Mouse (Mus musculus) intestine, embryonic 16.5 days (tissue): ENCODE measurements at regions not wholly inside any gene's neighbourhood (a gene's known extent, or its start where the extent isn't known, plus 50 kb on each side); places are given as distances from the start of the nearest gene placed in this dataset.
A peak's percentile ranks its signal among the peaks of the same experiment; 100 is the strongest.

ENCODE experiments used
- ATAC-seq: fragments of 200-750 bp; cut with Nextera tagmentation; 2 replicates; pipeline ENCODE4 v1.8.0; 2017; ENCODE audit warnings: moderate TSS enrichment, moderate library complexity
- H3K27ac ChIP-seq: fragments of 300-500 bp; sonication (generic); 2 replicates; pipeline ENCODE4 v1.5.1; 2014; ENCODE audit warnings: mild to moderate bottlenecking, low read length
- H3K27me3 ChIP-seq: fragments of 300-500 bp; sonication (generic); replicated peaks from 2 replicates; pipeline ENCODE4 v1.6.1; 2014; ENCODE audit warnings: low read length, control low read depth, mixed read lengths; ENCODE audit not compliant: control insufficient read depth, insufficient read depth
- H3K36me3 ChIP-seq: fragments of 300-500 bp; sonication (generic); 2 replicates; pipeline ENCODE4 v1.6.1; 2014; ENCODE audit warnings: low read length, control low read depth; ENCODE audit not compliant: control insufficient read depth, insufficient read depth
- H3K4me1 ChIP-seq: fragments of 300-500 bp; sonication (generic); 2 replicates; pipeline ENCODE4 v1.6.1; 2014; ENCODE audit warnings: low read length, control low read depth, mixed read lengths; ENCODE audit not compliant: control insufficient read depth, insufficient read depth
- H3K4me2 ChIP-seq: fragments of 300-500 bp; sonication (generic); 2 replicates; pipeline ENCODE4 v1.6.1; 2014; ENCODE audit warnings: low read depth, low read length, control low read depth
- H3K4me3 ChIP-seq: fragments of 300-500 bp; sonication (generic); 2 replicates; pipeline ENCODE4 v1.5.1; 2014; ENCODE audit warnings: mild to moderate bottlenecking, low read length
- H3K9ac ChIP-seq: fragments of 300-500 bp; sonication (generic); 2 replicates; pipeline ENCODE4 v1.6.1; 2014; ENCODE audit warnings: low read depth, low read length
- H3K9me3 ChIP-seq: fragments of 300-500 bp; sonication (generic); 2 replicates; pipeline ENCODE4 v1.6.1; 2016; ENCODE audit warnings: low read length, control low read depth; ENCODE audit not compliant: control insufficient read depth
- WGBS: fragments of 180-500 bp; shearing (Covaris S2); extraction: QIAGEN DNeasy Blood & Tissue Kit; methylation state at CpG from one replicate; pipeline ENCODE4 v1.1.7; 2014; 5-methylcytosine and 5-hydroxymethylcytosine counted together

- no peaks in the 10 kb centered on the region for H3K4me1 ChIP-seq
- H3K9me3 ChIP-seq, result 0 out of 2 replicates have a peak, but pooled peaks cover 4% of the 10 kb centered on the region
- H3K9ac ChIP-seq, result no peak overlapping the region
- H3K4me3 ChIP-seq, result no peak overlapping the region
- H3K4me2 ChIP-seq, result no peak overlapping the region
- H3K27ac ChIP-seq, result no peak overlapping the region
- no peak for ATAC-seq
- 81% methylated on average over 14 of the region's 14 CpGs for WGBS
- H3K27me3 ChIP-seq, result no peaks in the 10 kb centered on the region
- no peaks in the 10 kb centered on the region for H3K36me3 ChIP-seq
These were observed 165.2 kb upstream of the Usp24 start for GRCm38 (mm10) chr4:106150775-106151174.

GRCm38 (mm10) chr4:106157451-106158179 is 158.4 kb upstream of the Usp24 start:
- 64% methylated on average over 9 of the region's 9 CpGs for WGBS
- no peak overlapping the region for H3K9ac ChIP-seq
- no peaks in the 10 kb centered on the region for H3K36me3 ChIP-seq
- no peak overlapping the region for H3K4me2 ChIP-seq
- no peaks in the 10 kb centered on the region for H3K4me1 ChIP-seq
- no peak for ATAC-seq
- no peak overlapping the region for H3K4me3 ChIP-seq
- no peaks in the 10 kb centered on the region for H3K9me3 ChIP-seq
- no peaks in the 10 kb centered on the region for H3K27me3 ChIP-seq
- no peak overlapping the region for H3K27ac ChIP-seq

- H3K4me3 ChIP-seq, result no peak overlapping the region
- WGBS, result 53% methylated on average over 2 of the region's 2 CpGs
- H3K36me3 ChIP-seq, result no peaks in the 10 kb centered on the region
- ATAC-seq, result no peak
- H3K4me1 ChIP-seq, result no peaks in the 10 kb centered on the region
- no peaks in the 10 kb centered on the region for H3K9me3 ChIP-seq
- H3K27ac ChIP-seq, result no peak overlapping the region
- H3K4me2 ChIP-seq, result no peak overlapping the region
- H3K9ac ChIP-seq, result no peak overlapping the region
- H3K27me3 ChIP-seq, result no peaks in the 10 kb centered on the region
These were observed 154.4 kb upstream of the Usp24 start for GRCm38 (mm10) chr4:106161592-106161991.

GRCm38 (mm10) chr4:106162551-106162950 is 153.5 kb upstream of the Usp24 start:
- Histone ChIP-seq H3K27me3 (no peaks in the 10 kb centered on the region), H3K4me2 (no peak overlapping the region), H3K4me1 (peaks cover 3% of the 10 kb centered on the region; the same call in 1 of the 2 replicates), H3K9ac (no peak overlapping the region), H3K27ac (no peak overlapping the region), H3K9me3 (no peaks in the 10 kb centered on the region), H3K4me3 (no peak overlapping the region), H3K36me3 (no peaks in the 10 kb centered on the region)
- WGBS, result 58% methylated on average over 1 of the region's 1 CpGs
- no peak for ATAC-seq

- no peak for ATAC-seq
- H3K4me3 ChIP-seq, result no peak overlapping the region
- no peak overlapping the region for H3K4me2 ChIP-seq
- H3K9ac ChIP-seq, result no peak overlapping the region
- no peaks in the 10 kb centered on the region for H3K27me3 ChIP-seq
- no peak overlapping the region for H3K27ac ChIP-seq
- peaks cover 4% of the 10 kb centered on the region; the same call in 1 of the 2 replicates for H3K4me1 ChIP-seq
- no peaks in the 10 kb centered on the region for H3K9me3 ChIP-seq
- no peaks in the 10 kb centered on the region for H3K36me3 ChIP-seq
These were observed 152.8 kb upstream of the Usp24 start for GRCm38 (mm10) chr4:106163220-106163619.

- peak overlapping the region; percentile 23 for H3K27ac ChIP-seq
- no peak overlapping the region for H3K9ac ChIP-seq
- no peak for ATAC-seq
- no peaks in the 10 kb centered on the region for H3K36me3 ChIP-seq
- H3K4me2 ChIP-seq, result no peak overlapping the region
- H3K9me3 ChIP-seq, result no peaks in the 10 kb centered on the region
- H3K27me3 ChIP-seq, result no peaks in the 10 kb centered on the region
- 60% methylated on average over 4 of the region's 4 CpGs for WGBS
- H3K4me3 ChIP-seq, result no peak overlapping the region
- H3K4me1 ChIP-seq, result peaks cover 4% of the 10 kb centered on the region; the same call in 1 of the 2 replicates
These were observed 148.3 kb upstream of the Usp24 start for GRCm38 (mm10) chr4:106167716-106168115.

- ATAC-seq, result no peak
These were observed 147.3 kb upstream of the Usp24 start for GRCm38 (mm10) chr4:106168741-106169140.

GRCm38 (mm10) chr4:106169466-106169865 is 146.5 kb upstream of the Usp24 start:
- H3K4me3 ChIP-seq, result no peak overlapping the region
- no peak overlapping the region for H3K4me2 ChIP-seq
- H3K9me3 ChIP-seq, result no peaks in the 10 kb centered on the region
- peaks cover 4% of the 10 kb centered on the region; the same call in 1 of the 2 replicates for H3K4me1 ChIP-seq
- H3K9ac ChIP-seq, result no peak overlapping the region
- 96% methylated on average over 4 of the region's 4 CpGs for WGBS
- no peaks in the 10 kb centered on the region for H3K27me3 ChIP-seq
- ATAC-seq, result no peak
- H3K27ac ChIP-seq, result no peak overlapping the region
- H3K36me3 ChIP-seq, result no peaks in the 10 kb centered on the region

More at GRCm38 (mm10) chr4:106168741-106169140, 147.3 kb upstream of the Usp24 start:
- Histone ChIP-seq H3K4me2 (no peak overlapping the region), H3K4me1 (peaks cover 4% of the 10 kb centered on the region; the same call in 1 of the 2 replicates), H3K36me3 (no peaks in the 10 kb centered on the region), H3K4me3 (no peak overlapping the region), H3K27ac (no peak overlapping the region), H3K9me3 (no peaks in the 10 kb centered on the region), H3K27me3 (no peaks in the 10 kb centered on the region), H3K9ac (no peak overlapping the region)
- WGBS, result 63% methylated on average over 6 of the region's 6 CpGs

- no peak overlapping the region for H3K4me2 ChIP-seq
- H3K36me3 ChIP-seq, result no peaks in the 10 kb centered on the region
- no peaks in the 10 kb centered on the region for H3K27me3 ChIP-seq
- H3K27ac ChIP-seq, result no peak overlapping the region
- H3K4me1 ChIP-seq, result peaks cover 4% of the 10 kb centered on the region; the same call in 1 of the 2 replicates
- WGBS, result 86% methylated on average over 8 of the region's 8 CpGs
- H3K9me3 ChIP-seq, result no peaks in the 10 kb centered on the region
- ATAC-seq, result no peak
- H3K4me3 ChIP-seq, result no peak overlapping the region
- H3K9ac ChIP-seq, result no peak overlapping the region
These were observed 145.3 kb upstream of the Usp24 start for GRCm38 (mm10) chr4:106170731-106171130.

- no peak for ATAC-seq
- no peak overlapping the region for H3K4me2 ChIP-seq
- no peaks in the 10 kb centered on the region for H3K36me3 ChIP-seq
- WGBS, result 44% methylated on average over 5 of the region's 5 CpGs
- no peaks in the 10 kb centered on the region for H3K4me1 ChIP-seq
- H3K9me3 ChIP-seq, result no peaks in the 10 kb centered on the region
- no peaks in the 10 kb centered on the region for H3K27me3 ChIP-seq
- H3K9ac ChIP-seq, result no peak overlapping the region
- H3K4me3 ChIP-seq, result no peak overlapping the region
- no peak overlapping the region for H3K27ac ChIP-seq
These were observed 140.7 kb upstream of the Usp24 start for GRCm38 (mm10) chr4:106175352-106175751.
